Mouse (Mus musculus) liver, adult (tissue): ENCODE results near the gene Lrmda.

Source experiments
- GATA4 ChIP-seq: IDR thresholded peaks from 2 replicates; pipeline ENCODE4 v1.6.1; 2014; ENCODE audit warnings: mild to moderate bottlenecking, low read length; ENCODE audit not compliant: insufficient replicate concordance

The Lrmda gene

GRCm38 (mm10) chr14:22902914-22903313 is 883.4 kb downstream of the Lrmda start:
- no peak for TF ChIP-seq GATA4

GRCm38 (mm10) chr14:22905741-22906667 is 886.5 kb downstream of the Lrmda start:
- TF ChIP-seq GATA4: no peak

DNA sequence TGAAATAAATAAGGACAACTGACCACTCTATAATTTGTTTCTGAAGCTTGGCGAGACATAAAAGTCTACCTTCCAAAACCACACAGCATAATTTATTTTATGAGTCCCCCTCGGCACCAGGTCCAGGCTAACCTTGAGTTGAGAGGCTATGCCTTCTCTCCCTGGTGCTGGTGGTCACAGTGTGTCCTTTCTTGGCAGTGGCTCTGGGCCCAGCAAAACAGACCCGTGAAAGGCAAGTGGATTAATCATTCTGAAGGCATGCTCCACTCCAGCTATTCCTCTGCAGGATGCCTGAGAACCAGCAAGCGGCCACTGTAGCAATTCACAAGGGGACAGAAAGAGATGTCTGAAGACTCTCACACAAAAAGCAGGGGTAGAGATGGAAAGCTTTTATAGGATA is 887.2 kb downstream of the Lrmda start:
- no peak for TF ChIP-seq GATA4

DNA sequence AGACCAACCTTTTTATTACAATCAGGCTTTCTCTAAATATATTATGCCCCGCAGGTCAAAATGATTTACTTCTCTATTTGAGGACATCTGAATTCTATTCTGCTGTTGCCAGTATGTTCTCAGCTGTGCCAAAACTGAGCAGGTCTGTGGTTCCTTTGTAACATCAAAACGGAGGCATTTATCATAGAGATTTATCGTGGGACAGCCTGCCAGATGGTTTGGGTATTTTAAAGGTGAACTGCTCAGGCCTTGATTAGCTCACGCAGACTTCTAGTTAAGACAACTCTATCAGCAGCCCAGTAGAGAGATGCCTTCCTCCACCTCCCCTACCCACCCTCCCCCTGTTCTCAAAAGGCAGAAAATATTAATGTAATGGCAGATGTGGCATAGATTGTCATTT is 887.7 kb downstream of the Lrmda start:
- no peak for TF ChIP-seq GATA4

- TF ChIP-seq GATA4: no peak
Measured at GRCm38 (mm10) chr14:22908006-22908405, 888.5 kb downstream of the Lrmda start.

DNA sequence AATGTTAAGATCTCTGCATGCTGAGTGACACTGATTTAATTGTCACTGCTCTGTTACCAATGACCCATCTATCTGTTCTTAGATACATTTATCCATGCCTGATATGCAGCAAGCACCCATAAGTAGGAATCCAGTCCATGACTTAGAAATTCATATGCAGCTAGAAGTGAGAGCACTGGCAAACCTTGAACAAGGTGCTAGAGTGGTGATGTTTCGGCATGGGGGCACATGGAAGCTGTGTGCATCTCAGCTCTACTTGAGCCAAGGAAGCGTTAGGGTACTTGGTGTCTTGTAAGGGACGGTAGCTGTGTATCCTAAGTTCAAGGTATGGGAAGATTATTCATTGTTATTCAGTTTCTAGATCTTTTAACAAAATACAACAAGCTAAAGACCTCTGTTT is 896.0 kb downstream of the Lrmda start:
- no peak for TF ChIP-seq GATA4

GRCm38 (mm10) chr14:22918499-22918898 is 899.0 kb downstream of the Lrmda start:
- TF ChIP-seq GATA4: no peak

DNA sequence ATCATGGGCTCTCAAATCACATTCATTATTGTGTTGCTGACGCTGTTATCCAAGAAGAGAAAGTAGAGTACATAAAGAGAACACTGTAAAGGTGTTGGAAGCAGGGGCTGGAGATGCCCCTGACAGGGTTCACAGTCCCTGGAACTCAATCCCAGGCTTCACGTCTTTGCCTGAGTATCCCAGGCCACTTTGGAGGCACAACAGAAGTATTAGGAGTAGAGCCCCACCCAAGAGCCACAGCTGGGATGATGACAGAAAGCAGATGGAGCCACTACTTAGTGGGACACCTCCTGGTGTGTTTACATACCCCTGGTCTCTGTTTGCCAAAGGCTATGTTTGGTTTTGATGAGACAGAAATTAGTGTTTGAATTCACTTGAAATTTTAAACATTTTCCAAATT is 899.4 kb downstream of the Lrmda start:
- no peak for TF ChIP-seq GATA4

- TF ChIP-seq GATA4: no peak
Measured at GRCm38 (mm10) chr14:22921152-22921551, 901.6 kb downstream of the Lrmda start.

GRCm38 (mm10) chr14:22921796-22922195 is 902.3 kb downstream of the Lrmda start:
- TF ChIP-seq GATA4: no peak

DNA sequence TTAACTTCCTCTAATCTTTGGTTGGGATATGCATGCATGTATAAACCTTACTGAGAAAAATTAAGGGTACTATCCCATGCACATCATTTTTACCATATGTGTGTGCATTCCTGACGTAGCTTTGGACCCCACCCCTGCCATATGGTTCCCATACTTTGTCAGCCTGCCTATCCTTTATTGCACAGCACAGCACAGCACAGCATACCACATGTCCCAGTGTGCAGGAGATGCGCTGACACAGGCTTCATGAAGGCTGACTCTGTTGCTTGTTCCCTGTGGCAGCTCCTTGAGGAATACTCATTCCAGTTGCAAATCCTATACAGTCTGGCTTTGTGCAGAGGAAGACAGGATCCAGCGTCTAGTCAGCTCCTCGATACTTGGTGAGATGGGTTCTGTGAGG is 903.1 kb downstream of the Lrmda start:
- no peak for TF ChIP-seq GATA4

DNA sequence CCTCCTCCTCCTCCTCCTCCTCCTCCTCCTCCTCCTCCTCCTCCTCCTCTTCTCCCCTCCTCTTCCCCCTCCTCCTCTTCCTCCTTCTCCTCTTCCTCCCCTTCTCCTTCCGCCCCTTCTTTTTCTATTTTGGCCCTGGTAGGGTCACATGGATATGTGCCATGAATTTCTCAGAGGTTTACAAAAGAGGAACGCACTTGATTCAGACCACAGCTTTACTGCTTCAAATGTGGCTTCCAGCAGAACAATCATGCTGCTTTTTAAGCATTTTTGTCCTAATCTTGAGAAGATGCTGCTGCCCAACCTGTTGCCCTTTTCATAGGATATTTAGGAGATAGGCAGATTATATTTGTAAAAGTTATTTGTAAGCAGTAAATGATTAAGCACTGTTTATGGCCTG is 903.7 kb downstream of the Lrmda start:
- TF ChIP-seq GATA4: no peak

GRCm38 (mm10) chr14:22928263-22928662 is 908.8 kb downstream of the Lrmda start:
- TF ChIP-seq GATA4: no peak

GRCm38 (mm10) chr14:22928683-22929082 is 909.2 kb downstream of the Lrmda start:
- TF ChIP-seq GATA4: no peak

GRCm38 (mm10) chr14:22929585-22929984 is 910.1 kb downstream of the Lrmda start:
- TF ChIP-seq GATA4: no peak

DNA sequence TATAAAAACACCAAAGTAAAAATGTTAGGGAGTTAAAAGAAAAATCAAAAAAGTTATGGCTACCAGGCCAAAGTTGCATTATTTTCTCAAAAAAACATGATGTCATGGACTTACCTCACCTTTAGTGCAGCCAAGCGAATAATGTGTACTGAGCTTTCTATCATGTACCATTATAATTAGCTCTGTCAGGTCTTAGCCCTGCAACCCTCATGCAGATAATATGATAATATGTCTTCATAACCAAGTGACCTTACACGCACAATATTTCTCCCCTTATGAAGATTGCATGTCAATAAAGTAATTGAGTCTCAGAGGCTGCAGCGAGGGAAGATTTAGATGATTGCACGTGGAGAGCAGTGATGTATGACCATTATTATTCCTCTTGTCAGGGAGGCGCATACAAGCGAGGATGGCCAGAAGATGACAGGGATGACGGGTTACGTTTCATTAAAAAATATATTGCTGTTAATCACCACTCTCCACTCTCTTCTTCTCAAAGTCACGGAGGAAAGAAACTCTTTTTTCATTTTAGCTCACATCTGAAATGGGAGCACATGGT is 911.1 kb downstream of the Lrmda start:
- no peak for TF ChIP-seq GATA4
